Mouse (Mus musculus) central nervous system, embryonic 18 days (tissue): Measurements from ENCODE around the gene Cyp26c1. TPM values are rescaled to one million over a fixed set of nuclear protein-coding genes. Genes with fewer than 3 reads are reported as not detected.

Source experiments
- polyA plus RNA-seq: library from polyadenylated mRNA; depleted of rRNA; stranded (reverse); fragments of >200 nt; gene quantifications from 2 replicates; pipeline ENCODE4 v1.2.3, GENCODE M21; 2012; rRNA removed

The Cyp26c1 gene
- 0.03 and 0.04 TPM in 2 replicates for polyA plus RNA-seq

DNA sequence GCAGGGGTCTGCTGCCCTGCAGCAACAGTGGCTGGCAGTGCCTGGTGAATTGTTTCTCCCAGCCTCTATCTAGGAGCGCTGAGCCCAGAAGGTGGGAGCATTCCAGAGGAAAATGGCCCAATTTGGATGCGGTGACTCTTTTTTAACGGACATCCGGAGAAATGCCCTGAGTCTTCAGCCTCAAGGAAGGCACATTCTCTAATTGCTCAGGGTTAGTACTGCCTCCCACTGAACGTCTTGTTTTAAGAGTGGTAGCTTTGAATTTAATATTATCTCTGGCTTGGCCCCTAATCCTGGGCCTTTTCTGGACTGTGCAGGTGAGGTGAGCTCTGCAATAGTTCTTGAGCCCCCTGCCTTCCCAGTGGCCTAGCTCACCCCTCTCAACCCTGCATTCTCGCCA, at the start of gene Cyp26c1:
Gene Cyp26c1 (plus strand): TSS at position 301 of the 400 bp plus-strand sequence.

DNA sequence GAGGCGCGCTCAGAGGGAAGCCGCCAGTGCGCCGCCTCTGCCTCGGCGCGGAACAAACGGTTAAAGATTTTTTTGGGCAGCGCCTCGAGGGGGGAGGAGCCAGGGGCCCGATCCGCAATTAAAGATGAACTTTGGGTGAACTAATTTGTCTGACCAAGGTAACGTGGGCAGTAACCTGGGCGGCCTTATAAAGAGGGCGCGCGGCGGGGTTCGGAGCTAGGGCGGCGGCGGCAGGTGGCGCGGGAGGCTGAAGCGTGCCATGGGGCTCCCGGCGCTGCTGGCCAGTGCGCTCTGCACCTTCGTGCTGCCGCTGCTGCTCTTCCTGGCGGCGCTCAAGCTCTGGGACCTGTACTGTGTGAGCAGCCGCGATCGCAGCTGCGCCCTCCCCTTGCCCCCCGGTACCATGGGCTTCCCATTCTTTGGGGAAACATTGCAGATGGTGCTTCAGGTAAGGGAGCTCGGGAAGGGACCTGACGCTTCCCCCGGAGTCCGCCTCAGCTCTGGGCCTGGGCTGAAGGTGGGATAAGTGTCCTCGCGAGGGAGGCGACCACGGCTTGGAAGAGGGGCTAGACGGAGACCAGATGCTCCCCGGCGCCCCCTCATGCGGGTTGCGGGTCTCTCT, 12.4 kb downstream of the Cyp26c1 start, which contains the start of gene Cyp26a1:
Gene Cyp26a1 (plus strand): TSS at position 148 of the 622 bp plus-strand sequence.

Other genes starting within 250 kb of the Cyp26c1 start
- 22.6 and 23.5 TPM in 2 replicates for gene Exoc6, start 135.2 kb upstream of the Cyp26c1 start, polyA plus RNA-seq
- gene Cyp26a1, start 12.2 kb downstream of the Cyp26c1 start, polyA plus RNA-seq = 0.16 and 0.27 TPM in 2 replicates